Mouse (Mus musculus): ENCODE measurements around the gene Crcp. TPM values are rescaled to one million over a fixed set of nuclear protein-coding genes. Genes with fewer than 3 reads are reported as not detected.

Crcp gene
- total RNA-seq, 1 experiment from 2014 or later = 24.9 TPM

DNA sequence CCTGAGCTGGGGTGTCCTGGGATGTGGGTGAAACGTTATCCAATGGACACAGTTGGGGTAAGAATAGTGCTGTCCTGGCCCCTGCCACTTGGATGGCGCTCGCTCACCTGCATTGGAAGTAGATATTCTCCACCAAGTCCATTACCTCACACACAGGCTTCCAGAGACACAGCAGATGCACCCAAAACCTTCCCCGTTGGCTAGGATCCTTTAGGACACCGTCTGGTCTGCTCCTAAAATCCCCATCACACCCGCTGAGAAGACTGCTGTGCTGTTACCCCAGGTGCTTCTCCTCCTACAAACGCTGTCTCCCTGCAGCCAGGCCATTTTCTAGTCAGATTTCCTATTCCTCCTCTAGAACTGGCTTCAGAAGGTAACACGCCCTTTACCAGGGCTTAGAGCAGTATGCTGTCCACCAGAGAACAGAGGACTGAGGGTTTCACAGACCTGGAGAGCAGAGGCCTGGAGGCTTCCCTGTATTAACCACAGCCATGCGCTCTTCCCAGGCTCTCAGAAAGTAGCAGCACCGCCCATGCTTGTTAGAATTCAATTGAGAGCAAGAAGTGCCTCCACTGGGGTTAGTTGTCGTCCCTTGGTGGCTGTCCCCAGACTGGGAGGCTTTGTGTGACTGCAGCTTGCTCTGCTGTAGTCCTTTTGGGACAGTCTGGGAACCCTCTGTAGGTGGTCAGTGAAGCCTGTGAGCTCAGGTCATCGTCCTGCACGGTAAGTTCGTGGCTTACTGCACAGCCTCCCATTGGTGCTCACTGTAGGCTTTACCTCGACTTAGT lies 22.2 kb downstream of the Crcp start:
- ATAC-seq (ENCODE audit: extremely low read depth, insufficient number of reproducible peaks, low FRiP score, poor library complexity, severe bottlenecking) = no peak

DNA sequence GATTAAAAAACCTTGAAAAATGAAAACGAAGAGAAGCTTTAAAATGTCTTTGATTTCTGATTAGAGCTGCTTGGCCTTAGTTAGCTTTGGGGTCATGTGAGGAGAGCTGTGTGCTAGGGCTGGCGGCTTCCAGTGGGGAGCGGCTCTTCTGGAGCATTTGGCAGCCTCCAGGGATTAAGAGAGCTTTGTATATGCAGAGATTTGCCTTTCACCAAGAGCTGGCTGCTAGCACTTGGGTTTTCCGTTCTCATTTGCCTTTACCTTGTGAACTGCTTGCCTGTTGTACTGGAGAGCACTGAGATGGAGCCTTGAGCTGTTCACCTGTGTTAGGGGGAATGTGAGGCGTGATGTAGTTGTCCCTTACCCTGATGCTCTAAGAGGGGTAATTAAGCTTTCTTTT lies 23.4 kb downstream of the Crcp start:
- ATAC-seq (ENCODE audit: extremely low read depth, insufficient number of reproducible peaks, low FRiP score, poor library complexity, severe bottlenecking) = no peak

DNA sequence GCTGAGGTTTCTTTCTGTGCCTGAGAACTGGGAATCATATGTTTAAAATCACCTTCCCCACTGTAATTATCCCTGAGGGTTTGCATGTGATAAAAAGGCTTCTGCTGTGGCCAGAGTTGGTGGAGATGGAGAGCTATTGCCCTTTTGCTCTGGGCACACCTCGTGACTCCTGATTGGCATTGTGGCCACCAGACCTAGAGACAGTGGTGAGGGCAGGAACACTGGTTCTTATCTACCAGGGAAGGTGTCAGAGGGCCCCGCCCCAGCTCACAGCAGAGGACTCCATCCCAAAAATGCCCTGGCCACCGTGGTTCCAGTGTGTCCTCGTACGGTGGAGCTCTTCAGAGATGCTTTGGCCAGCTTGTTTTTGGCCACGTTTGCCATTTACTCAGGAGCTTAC lies 23.9 kb downstream of the Crcp start:
- no peak for ATAC-seq (ENCODE audit: extremely low read depth, insufficient number of reproducible peaks, low FRiP score, poor library complexity, severe bottlenecking)

DNA sequence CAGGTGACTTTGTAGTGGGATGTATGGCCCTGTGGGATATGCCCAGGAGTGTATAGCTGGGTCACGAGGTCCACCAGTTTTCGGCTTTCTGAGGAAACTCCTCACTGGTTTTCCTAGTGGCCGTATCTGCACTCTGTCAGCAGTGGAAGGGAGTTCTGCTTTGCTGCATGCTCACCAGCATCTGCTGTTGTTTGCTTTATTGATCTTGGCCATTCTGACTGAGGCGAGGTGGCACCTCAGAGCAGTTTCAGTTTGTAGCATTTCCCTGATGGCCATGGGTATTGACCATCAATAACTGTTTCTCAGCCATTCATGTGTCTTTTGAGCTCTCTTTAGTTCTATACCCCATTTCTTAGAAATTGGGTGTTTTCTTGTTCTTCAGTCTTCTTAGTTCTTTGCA lies 26.6 kb downstream of the Crcp start:
- no peak for ATAC-seq (ENCODE audit: extremely low read depth, insufficient number of reproducible peaks, low FRiP score, poor library complexity, severe bottlenecking)

GRCm38 (mm10) chr5:130056303-130056702 lies 27.2 kb downstream of the Crcp start:
- ATAC-seq (ENCODE audit: extremely low read depth, insufficient number of reproducible peaks, low FRiP score, poor library complexity, severe bottlenecking) = no peak

DNA sequence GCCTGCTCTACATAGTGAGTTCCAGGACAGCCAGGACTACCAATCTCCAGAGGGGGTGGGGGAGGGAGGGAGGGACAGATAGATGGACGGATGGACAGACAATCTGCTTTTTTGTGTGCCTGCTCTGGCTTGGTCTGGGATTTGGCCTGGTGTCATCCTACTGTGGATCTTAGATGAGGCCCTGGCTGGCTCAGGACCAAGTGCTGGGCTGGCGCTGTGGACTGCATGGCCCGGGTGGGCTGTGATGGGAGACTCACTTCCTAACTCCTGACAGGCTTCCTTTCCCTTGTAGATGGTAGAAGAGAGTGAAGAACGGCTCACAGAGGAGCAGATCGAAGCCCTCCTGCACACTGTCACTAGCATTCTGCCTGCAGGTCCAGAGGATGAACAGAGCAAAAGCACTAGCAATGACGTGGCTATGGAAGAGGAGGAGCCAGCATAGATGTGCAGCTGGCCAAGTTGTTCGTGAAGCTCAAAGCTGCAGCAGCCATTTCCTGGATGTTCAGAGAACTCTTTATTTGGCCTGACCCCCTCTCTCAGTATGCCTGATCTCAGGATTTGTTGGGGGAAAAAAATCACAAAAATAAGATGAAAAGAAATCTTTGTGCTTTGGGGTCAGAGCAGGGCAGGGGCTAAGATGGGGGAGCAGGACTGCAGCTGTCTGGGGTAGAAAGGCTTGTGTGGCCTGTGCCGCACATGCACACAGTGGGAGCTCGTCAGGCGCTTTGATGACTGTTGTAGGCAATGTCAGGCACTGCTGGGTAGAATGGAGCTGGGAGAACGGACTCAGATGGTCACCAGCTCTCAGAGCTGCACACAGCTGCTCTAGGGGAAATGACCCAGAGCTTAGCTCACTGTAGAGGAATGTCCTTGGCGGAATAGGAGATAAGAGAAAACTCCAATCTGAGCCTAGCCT lies 30.6 kb downstream of the Crcp start:
- no peak for ATAC-seq (ENCODE audit: extremely low read depth, insufficient number of reproducible peaks, low FRiP score, poor library complexity, severe bottlenecking)

- ATAC-seq (ENCODE audit: extremely low read depth, insufficient number of reproducible peaks, low FRiP score, poor library complexity, severe bottlenecking) = no peak
These were observed 31.2 kb downstream of the Crcp start for GRCm38 (mm10) chr5:130060329-130060665.

DNA sequence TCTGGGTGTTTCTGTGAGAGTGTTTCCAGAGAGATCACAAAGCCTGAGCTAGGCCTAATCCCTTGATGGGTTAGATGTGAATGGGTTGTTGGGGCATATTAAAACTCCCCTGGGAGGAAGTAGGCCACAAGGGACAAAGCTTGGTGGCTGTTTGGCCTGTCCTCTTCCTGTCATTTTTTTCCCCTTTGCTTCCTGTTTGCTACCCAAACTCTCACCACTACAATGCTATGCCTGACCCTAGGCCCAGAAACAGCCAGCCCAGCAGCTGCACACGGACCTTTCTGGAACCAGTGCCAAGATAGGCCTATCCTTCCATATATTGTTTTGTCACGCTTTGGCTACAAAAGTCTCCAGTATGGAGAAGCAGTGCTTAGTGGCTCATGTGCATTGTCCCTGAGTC lies 33.0 kb downstream of the Crcp start:
- ATAC-seq (ENCODE audit: extremely low read depth, insufficient number of reproducible peaks, low FRiP score, poor library complexity, severe bottlenecking) = peak; percentile 66

- no peak for ATAC-seq (ENCODE audit: extremely low read depth, insufficient number of reproducible peaks, low FRiP score, poor library complexity, severe bottlenecking)
These were observed 34.7 kb downstream of the Crcp start for GRCm38 (mm10) chr5:130063760-130064159.

DNA sequence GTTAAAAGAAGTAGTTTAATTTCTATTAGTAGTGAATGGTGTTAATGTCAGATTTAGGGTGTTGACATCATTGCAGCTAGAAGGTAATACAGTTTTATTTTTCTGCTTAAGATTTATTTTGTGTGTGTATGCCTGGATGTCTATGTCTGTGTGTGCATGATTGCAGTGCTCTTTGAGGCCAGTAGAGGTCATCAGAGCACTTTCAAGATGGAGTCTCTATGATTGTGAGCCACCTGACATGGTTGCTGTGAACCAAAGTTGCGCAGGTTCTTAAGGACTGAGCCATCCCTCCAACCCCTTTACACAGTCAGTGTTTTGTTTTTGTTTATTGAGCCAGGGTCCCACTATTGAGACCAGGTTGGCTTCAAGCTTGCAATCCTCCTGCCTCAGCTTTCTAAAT lies 36.5 kb downstream of the Crcp start:
- peak; percentile 45; the same call in 1 of the 2 replicates for ATAC-seq (ENCODE audit: extremely low read depth, insufficient number of reproducible peaks, low FRiP score, poor library complexity, severe bottlenecking)

DNA sequence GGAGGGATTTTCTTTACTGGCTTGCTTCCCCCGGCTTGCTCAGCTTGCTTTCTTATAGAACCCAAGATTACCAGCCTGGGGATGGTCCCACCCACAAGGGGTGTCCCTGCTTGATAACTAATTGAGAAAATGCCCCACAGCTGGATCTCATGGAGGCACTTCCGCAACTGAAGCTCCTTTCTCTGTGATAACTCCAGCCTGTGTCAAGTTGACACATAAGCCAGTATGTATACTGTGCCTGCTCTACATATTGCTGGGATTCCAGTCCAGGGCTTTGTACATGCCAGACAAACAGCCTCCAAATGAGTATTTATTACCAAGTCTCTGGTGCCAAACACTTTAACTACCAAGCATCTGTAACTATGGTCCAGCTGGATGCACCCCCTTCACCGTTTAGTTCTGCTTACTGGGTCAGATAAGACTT lies 38.8 kb downstream of the Crcp start:
- no peak for ATAC-seq (ENCODE audit: extremely low read depth, insufficient number of reproducible peaks, low FRiP score, poor library complexity, severe bottlenecking)

GRCm38 (mm10) chr5:130073026-130073425 lies 43.9 kb downstream of the Crcp start, which contains the start of gene Tpst1:
Tpst1 (plus strand) TSS chr5:130073326.
- no peak for ATAC-seq (ENCODE audit: extremely low read depth, insufficient number of reproducible peaks, low FRiP score, poor library complexity, severe bottlenecking)

DNA sequence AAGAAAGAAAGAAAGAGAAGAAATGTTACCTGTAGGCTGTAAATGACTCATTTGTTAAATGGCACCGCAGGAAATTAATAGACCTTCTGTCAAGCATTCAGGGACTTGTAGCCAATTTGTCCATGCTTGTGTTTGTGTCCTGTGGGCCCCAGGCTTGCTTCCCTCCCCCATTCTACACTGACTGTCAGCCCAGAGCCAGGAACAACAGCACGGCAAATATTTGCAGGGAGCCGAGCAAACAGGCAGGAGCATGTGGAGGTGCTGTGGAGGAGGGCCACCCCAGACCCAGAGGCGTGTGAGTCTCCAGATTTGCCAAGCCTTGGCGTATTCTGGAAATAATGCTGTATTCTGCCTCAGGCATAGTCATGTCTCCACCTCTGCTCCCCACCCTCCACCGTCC lies 45.4 kb downstream of the Crcp start:
- no peak for ATAC-seq (ENCODE audit: extremely low read depth, insufficient number of reproducible peaks, low FRiP score, poor library complexity, severe bottlenecking)

DNA sequence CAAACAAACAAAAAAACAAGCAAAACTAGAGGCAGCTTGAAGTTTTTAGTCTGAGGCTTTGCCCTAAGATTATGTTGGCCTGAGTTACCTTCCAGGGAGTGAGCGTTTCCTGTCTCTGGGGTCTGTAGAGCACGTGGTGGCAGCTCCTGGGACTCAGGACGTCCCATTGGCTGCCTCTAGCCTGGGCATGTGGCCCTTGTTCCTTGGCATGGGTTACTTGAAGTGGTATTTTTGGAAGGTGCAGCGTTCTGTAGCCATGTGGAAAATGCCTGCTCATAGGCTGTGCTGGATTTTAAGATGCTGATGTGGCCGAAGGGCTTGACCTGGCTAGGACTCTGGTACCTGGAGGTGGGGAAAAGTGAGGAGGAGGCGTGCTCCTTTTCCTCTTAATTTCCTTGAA lies 47.3 kb downstream of the Crcp start:
- no peak for ATAC-seq (ENCODE audit: extremely low read depth, insufficient number of reproducible peaks, low FRiP score, poor library complexity, severe bottlenecking)

- no peak for ATAC-seq (ENCODE audit: extremely low read depth, insufficient number of reproducible peaks, low FRiP score, poor library complexity, severe bottlenecking)
These were observed 49.2 kb downstream of the Crcp start for GRCm38 (mm10) chr5:130078096-130078833.

DNA sequence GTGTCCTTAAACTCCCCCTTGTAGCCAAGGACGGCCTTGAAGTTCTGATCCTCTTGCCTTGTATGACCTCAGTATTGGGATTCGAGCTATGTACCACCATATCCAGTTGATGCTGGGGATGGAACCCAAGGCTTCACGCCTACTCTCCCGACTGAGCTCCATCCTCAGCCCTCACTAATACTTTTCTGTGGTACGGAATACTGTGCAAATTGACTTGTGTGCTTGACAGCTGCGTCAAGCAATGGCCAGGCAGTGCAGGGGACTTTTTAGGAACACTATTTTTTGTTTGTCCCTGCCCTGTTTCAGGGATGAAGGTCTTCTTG lies 49.7 kb downstream of the Crcp start:
- no peak for ATAC-seq (ENCODE audit: extremely low read depth, insufficient number of reproducible peaks, low FRiP score, poor library complexity, severe bottlenecking)

- peak; percentile 72 for ATAC-seq (ENCODE audit: extremely low read depth, insufficient number of reproducible peaks, low FRiP score, poor library complexity, severe bottlenecking)
These were observed 50.3 kb downstream of the Crcp start for GRCm38 (mm10) chr5:130079202-130080050.

GRCm38 (mm10) chr5:130080051-130080681 lies 51.1 kb downstream of the Crcp start:
- ATAC-seq (ENCODE audit: extremely low read depth, insufficient number of reproducible peaks, low FRiP score, poor library complexity, severe bottlenecking) = no peak

All from neutrophil, adult 5-6 weeks (primary cell).